Mouse (Mus musculus) limb, embryonic 12.5 days (tissue): ENCODE results near the gene Kcnn1. TPM values are rescaled to one million over a fixed set of nuclear protein-coding genes. Genes with fewer than 3 reads are reported as not detected.
A peak's percentile ranks its signal among the peaks of the same experiment; 100 is the strongest.

Source experiments
- ATAC-seq: fragments of 200-750 bp; cut with Nextera tagmentation; 2 replicates; pipeline ENCODE4 v1.8.0; 2017; ENCODE audit warnings: low read depth, moderate TSS enrichment; ENCODE audit not compliant: insufficient number of reproducible peaks, insufficient read depth, low FRiP score, low TSS enrichment
- H3K27ac ChIP-seq: fragments of 300-500 bp; sonication (generic); 2 replicates; pipeline ENCODE4 v1.5.1; 2016; ENCODE audit warnings: mild to moderate bottlenecking, moderate library complexity
- H3K27me3 ChIP-seq: fragments of 300-500 bp; sonication (generic); 2 replicates; pipeline ENCODE4 v1.6.1; 2016; ENCODE audit warnings: mild to moderate bottlenecking, moderate library complexity
- H3K36me3 ChIP-seq: fragments of 300-500 bp; sonication (generic); 2 replicates; pipeline ENCODE4 v1.6.1; 2016; ENCODE audit warnings: mild to moderate bottlenecking, moderate library complexity
- H3K4me1 ChIP-seq: fragments of 300-500 bp; sonication (generic); replicated peaks from 2 replicates; pipeline ENCODE4 v1.6.1; 2016
- H3K4me2 ChIP-seq: fragments of 300-500 bp; sonication (generic); 2 replicates; pipeline ENCODE4 v1.6.1; 2016; ENCODE audit warnings: mild to moderate bottlenecking, moderate library complexity
- H3K4me3 ChIP-seq: fragments of 300-500 bp; sonication (generic); replicated peaks from 2 replicates; pipeline ENCODE4 v1.5.1; 2016; ENCODE audit warnings: mild to moderate bottlenecking
- H3K9ac ChIP-seq: fragments of 300-500 bp; sonication (generic); replicated peaks from 2 replicates; pipeline ENCODE4 v1.6.1; 2016; ENCODE audit warnings: mild to moderate bottlenecking, moderate library complexity
- H3K9me3 ChIP-seq: fragments of 300-500 bp; sonication (generic); 2 replicates; pipeline ENCODE4 v1.6.1; 2016; ENCODE audit warnings: mild to moderate bottlenecking, moderate library complexity
- WGBS: fragments of 180-500 bp; shearing (Covaris S2); methylation state at CpG from one replicate; pipeline ENCODE4 v1.1.7; 2016; 5-methylcytosine and 5-hydroxymethylcytosine counted together
- polyA plus RNA-seq: library from polyadenylated mRNA; unstranded; fragments of >200 nt; fragmentation: Nextera tagmentation; extraction: Ambion mirVana; gene quantifications from 2 replicates; pipeline ENCODE4 v1.2.1, GENCODE M21; 2016

The Kcnn1 gene
- polyA plus RNA-seq, 1 experiment from 2014 or later: 6.0 TPM

GRCm38 (mm10) chr8:70850947-70851346 lies 12.1 kb downstream of the Kcnn1 start:
- WGBS: 76% methylated on average over 4 of the region's 4 CpGs
- Histone ChIP-seq H3K36me3 (peaks cover 5% of the 10 kb centered on the region; the same call in 1 of the 2 replicates), H3K4me1 (peaks cover 16% of the 10 kb centered on the region), H3K27me3 (peaks cover 11% of the 10 kb centered on the region), H3K4me3 (no peak overlapping the region), H3K9ac (no peak overlapping the region), H3K4me2 (no peak overlapping the region), H3K27ac (no peak overlapping the region), H3K9me3 (no peaks in the 10 kb centered on the region)
- no peak for ATAC-seq

GRCm38 (mm10) chr8:70850132-70850845 lies 12.8 kb downstream of the Kcnn1 start:
- H3K9ac ChIP-seq: no peak overlapping the region
- no peak for ATAC-seq
- H3K27ac ChIP-seq: no peak overlapping the region
- WGBS: 81% methylated on average over 7 of the region's 7 CpGs
- H3K36me3 ChIP-seq: peaks cover 5% of the 10 kb centered on the region; the same call in 1 of the 2 replicates
- H3K27me3 ChIP-seq: peaks cover 11% of the 10 kb centered on the region
- H3K4me2 ChIP-seq: no peak overlapping the region
- H3K4me1 ChIP-seq: peaks cover 16% of the 10 kb centered on the region
- no peak overlapping the region for H3K4me3 ChIP-seq
- H3K9me3 ChIP-seq: no peaks in the 10 kb centered on the region

GRCm38 (mm10) chr8:70849333-70849990 lies 13.6 kb downstream of the Kcnn1 start:
- H3K4me1 ChIP-seq: peaks cover 16% of the 10 kb centered on the region
- H3K36me3 ChIP-seq: peaks cover 5% of the 10 kb centered on the region; the same call in 1 of the 2 replicates
- H3K9ac ChIP-seq: 0 out of 2 replicates have a peak overlapping the region, but pooled peaks have one; percentile 18
- ATAC-seq: no peak
- no peak overlapping the region for H3K4me2 ChIP-seq
- no peaks in the 10 kb centered on the region for H3K9me3 ChIP-seq
- 79% methylated on average over 3 of the region's 3 CpGs for WGBS
- no peak overlapping the region for H3K4me3 ChIP-seq
- H3K27ac ChIP-seq: no peak overlapping the region
- peaks cover 11% of the 10 kb centered on the region for H3K27me3 ChIP-seq

GRCm38 (mm10) chr8:70846371-70847154 lies 16.5 kb downstream of the Kcnn1 start:
- ATAC-seq: no peak
- Histone ChIP-seq H3K4me3 (no peak overlapping the region), H3K27ac (no peak overlapping the region), H3K27me3 (peaks cover 16% of the 10 kb centered on the region), H3K9me3 (no peaks in the 10 kb centered on the region), H3K4me2 (no peak overlapping the region), H3K36me3 (no peaks in the 10 kb centered on the region), H3K9ac (0 out of 2 replicates have a peak overlapping the region, but pooled peaks have one; percentile 23), H3K4me1 (peaks cover 3% of the 10 kb centered on the region)
- WGBS: 56% methylated on average over 15 of the region's 15 CpGs

- H3K4me3 ChIP-seq: no peak overlapping the region
- no peaks in the 10 kb centered on the region for H3K36me3 ChIP-seq
- ATAC-seq: no peak
- H3K9me3 ChIP-seq: no peaks in the 10 kb centered on the region
- WGBS: 44% methylated on average over 5 of the region's 5 CpGs
- H3K4me1 ChIP-seq: peaks cover 8% of the 10 kb centered on the region
- H3K9ac ChIP-seq: no peak overlapping the region
- no peak overlapping the region for H3K4me2 ChIP-seq
- H3K27me3 ChIP-seq: peaks cover 16% of the 10 kb centered on the region
- no peak overlapping the region for H3K27ac ChIP-seq
Measured at GRCm38 (mm10) chr8:70845108-70845507, 17.9 kb downstream of the Kcnn1 start.

- Histone ChIP-seq H3K4me1 (peaks cover 11% of the 10 kb centered on the region), H3K27ac (no peak overlapping the region), H3K27me3 (peaks cover 16% of the 10 kb centered on the region), H3K9ac (no peak overlapping the region), H3K36me3 (no peaks in the 10 kb centered on the region), H3K9me3 (no peaks in the 10 kb centered on the region), H3K4me3 (no peak overlapping the region), H3K4me2 (no peak overlapping the region)
- no peak for ATAC-seq
- 1% methylated on average over 6 of the region's 6 CpGs for WGBS
Measured at GRCm38 (mm10) chr8:70844523-70844922, 18.5 kb downstream of the Kcnn1 start.

- no peaks in the 10 kb centered on the region for H3K36me3 ChIP-seq
- H3K4me2 ChIP-seq: no peak overlapping the region
- ATAC-seq: no peak
- 89% methylated on average over 8 of the region's 8 CpGs for WGBS
- H3K9ac ChIP-seq: no peak overlapping the region
- H3K27me3 ChIP-seq: peaks cover 16% of the 10 kb centered on the region
- H3K4me1 ChIP-seq: peaks cover 11% of the 10 kb centered on the region
- H3K27ac ChIP-seq: no peak overlapping the region
- no peak overlapping the region for H3K4me3 ChIP-seq
- no peaks in the 10 kb centered on the region for H3K9me3 ChIP-seq
Measured at GRCm38 (mm10) chr8:70843941-70844340, 19.1 kb downstream of the Kcnn1 start.

- WGBS: 81% methylated on average over 5 of the region's 5 CpGs
- H3K4me2 ChIP-seq: no peak overlapping the region
- no peak for ATAC-seq
- H3K4me1 ChIP-seq: peaks cover 16% of the 10 kb centered on the region
- H3K9ac ChIP-seq: no peak overlapping the region; the same call in 1 of the 2 replicates
- no peak overlapping the region for H3K27ac ChIP-seq
- H3K9me3 ChIP-seq: no peaks in the 10 kb centered on the region
- H3K4me3 ChIP-seq: no peak overlapping the region
- peaks cover 10% of the 10 kb centered on the region for H3K27me3 ChIP-seq
- no peaks in the 10 kb centered on the region for H3K36me3 ChIP-seq
Measured at GRCm38 (mm10) chr8:70843214-70843773, 19.8 kb downstream of the Kcnn1 start.

GRCm38 (mm10) chr8:70842484-70842883 lies 20.6 kb downstream of the Kcnn1 start:
- Histone ChIP-seq H3K4me2 (no peak overlapping the region), H3K36me3 (no peaks in the 10 kb centered on the region), H3K27me3 (peaks cover 10% of the 10 kb centered on the region), H3K27ac (no peak overlapping the region), H3K9me3 (no peaks in the 10 kb centered on the region), H3K4me3 (no peak overlapping the region), H3K4me1 (peaks cover 16% of the 10 kb centered on the region), H3K9ac (no peak overlapping the region; the same call in 1 of the 2 replicates)
- no peak for ATAC-seq
- 64% methylated on average over 25 of the region's 25 CpGs for WGBS

- Histone ChIP-seq H3K4me3 (no peak overlapping the region), H3K4me2 (no peak overlapping the region), H3K36me3 (no peaks in the 10 kb centered on the region), H3K27me3 (peaks cover 5% of the 10 kb centered on the region; the same call in 1 of the 2 replicates), H3K9ac (no peak overlapping the region), H3K9me3 (no peaks in the 10 kb centered on the region), H3K27ac (no peak overlapping the region), H3K4me1 (peaks cover 16% of the 10 kb centered on the region)
- WGBS: 36% methylated on average over 22 of the region's 22 CpGs
- ATAC-seq: no peak
Measured at GRCm38 (mm10) chr8:70841147-70842072, 21.6 kb downstream of the Kcnn1 start.
